Mouse (Mus musculus) heart, embryonic 15.5 days (tissue): ENCODE measurements at regions not wholly inside any gene's neighbourhood (a gene's known extent, or its start where the extent isn't known, plus 50 kb on each side); places are given as distances from the start of the nearest gene placed in this dataset.
A peak's percentile ranks its signal among the peaks of the same experiment; 100 is the strongest.

Experiments used
- ATAC-seq: fragments of 200-750 bp; cut with Nextera tagmentation; replicated peaks from 2 replicates; pipeline ENCODE4 v1.8.0; 2017; ENCODE audit warnings: low read depth, moderate TSS enrichment; ENCODE audit not compliant: insufficient number of reproducible peaks, insufficient read depth, low FRiP score
- H3K27ac ChIP-seq: fragments of 300-500 bp; sonication (generic); 2 replicates; pipeline ENCODE4 v1.5.1; 2015; ENCODE audit warnings: mild to moderate bottlenecking, inconsistent platforms
- H3K27me3 ChIP-seq: fragments of 300-500 bp; sonication (generic); 2 replicates; pipeline ENCODE4 v1.6.1; 2015; ENCODE audit warnings: inconsistent platforms
- H3K36me3 ChIP-seq: fragments of 300-500 bp; sonication (generic); 2 replicates; pipeline ENCODE4 v1.6.1; 2015; ENCODE audit warnings: mild to moderate bottlenecking, inconsistent platforms
- H3K4me1 ChIP-seq: fragments of 300-500 bp; sonication (generic); replicated peaks from 2 replicates; pipeline ENCODE4 v1.6.1; 2015; ENCODE audit warnings: inconsistent platforms
- H3K4me2 ChIP-seq: fragments of 300-500 bp; sonication (generic); 2 replicates; pipeline ENCODE4 v1.6.1; 2015; ENCODE audit warnings: inconsistent platforms, mild to moderate bottlenecking, moderate library complexity
- H3K4me3 ChIP-seq: fragments of 300-500 bp; sonication (generic); 2 replicates; pipeline ENCODE4 v1.5.1; 2015; ENCODE audit warnings: mild to moderate bottlenecking, inconsistent platforms
- H3K9ac ChIP-seq: fragments of 300-500 bp; sonication (generic); 2 replicates; pipeline ENCODE4 v1.6.1; 2015; ENCODE audit warnings: mild to moderate bottlenecking, inconsistent platforms
- H3K9me3 ChIP-seq: fragments of 300-500 bp; sonication (generic); replicated peaks from 2 replicates; pipeline ENCODE4 v1.6.1; 2016; ENCODE audit warnings: inconsistent platforms
- WGBS: fragments of 180-500 bp; shearing (Covaris S2); methylation state at CpG from one replicate; pipeline ENCODE4 v1.1.7; 2015; ENCODE audit warnings: mixed read lengths; 5-methylcytosine and 5-hydroxymethylcytosine counted together

DNA sequence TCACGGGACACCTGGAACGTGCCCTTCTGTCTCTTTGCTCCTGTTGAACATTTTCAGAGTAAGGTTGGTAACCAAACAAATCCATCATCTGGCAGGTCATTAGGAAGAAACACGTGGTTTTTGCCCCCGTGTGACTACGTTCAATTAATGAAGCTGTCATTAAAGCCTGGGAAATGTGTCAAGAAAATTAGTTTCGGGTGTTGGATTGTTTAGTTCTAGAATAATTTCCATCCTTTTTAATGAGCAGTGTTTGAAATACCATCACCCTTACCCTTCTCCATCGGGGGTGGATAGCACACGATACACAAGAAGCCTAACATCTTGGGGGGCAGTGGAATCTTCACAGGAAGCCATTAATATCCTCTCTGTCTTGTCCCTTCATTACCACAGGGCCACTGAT lies 107.7 kb downstream of the Far1 start:
- Histone ChIP-seq H3K36me3 (no peaks in the 10 kb centered on the region), H3K27ac (no peak overlapping the region), H3K4me1 (peaks cover 5% of the 10 kb centered on the region; the same call in 1 of the 2 replicates), H3K9ac (no peak overlapping the region), H3K4me3 (no peak overlapping the region), H3K4me2 (no peak overlapping the region), H3K27me3 (no peaks in the 10 kb centered on the region), H3K9me3 (no peaks in the 10 kb centered on the region)
- 85% methylated on average over 8 of the region's 8 CpGs for WGBS
- no peak for ATAC-seq

DNA sequence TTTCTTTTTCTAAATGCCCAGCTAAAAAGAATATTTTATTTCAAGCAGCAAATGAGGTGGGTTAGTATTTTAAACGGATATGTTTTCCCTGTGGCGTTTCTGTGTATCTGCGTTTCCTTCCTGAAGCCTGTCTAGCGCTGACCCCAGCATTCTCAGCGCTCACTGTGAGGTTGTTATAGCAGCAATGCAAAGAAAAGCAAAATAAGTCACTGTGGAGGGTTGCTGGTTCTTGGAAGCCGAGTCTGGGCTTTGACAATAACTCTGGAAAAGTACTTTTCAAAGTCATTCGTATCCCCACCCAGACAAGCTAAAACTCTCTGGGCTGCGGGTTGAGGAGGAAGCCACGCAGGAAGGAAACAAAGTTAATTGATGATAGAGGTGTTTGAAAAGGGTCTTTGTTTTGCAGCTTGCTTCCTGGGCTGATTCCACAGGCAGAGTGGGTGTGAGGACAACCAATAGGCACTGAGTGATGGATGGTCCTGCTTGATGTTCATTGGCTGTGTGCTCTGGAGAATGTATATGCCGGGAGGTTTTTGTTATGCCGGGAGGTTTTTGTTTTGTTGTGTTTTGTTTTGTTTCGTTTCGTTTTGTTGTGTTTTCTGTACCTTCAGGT lies 108.4 kb downstream of the Far1 start:
- ATAC-seq = no peak
- H3K4me3 ChIP-seq = no peak overlapping the region
- H3K27me3 ChIP-seq = no peaks in the 10 kb centered on the region
- H3K4me2 ChIP-seq = peak overlapping the region; percentile 24; the same call in 1 of the 2 replicates
- H3K4me1 ChIP-seq = peaks cover 8% of the 10 kb centered on the region
- no peaks in the 10 kb centered on the region for H3K36me3 ChIP-seq
- no peak overlapping the region for H3K27ac ChIP-seq
- no peaks in the 10 kb centered on the region for H3K9me3 ChIP-seq
- WGBS = 64% methylated on average over 13 of the region's 13 CpGs
- no peak overlapping the region for H3K9ac ChIP-seq

DNA sequence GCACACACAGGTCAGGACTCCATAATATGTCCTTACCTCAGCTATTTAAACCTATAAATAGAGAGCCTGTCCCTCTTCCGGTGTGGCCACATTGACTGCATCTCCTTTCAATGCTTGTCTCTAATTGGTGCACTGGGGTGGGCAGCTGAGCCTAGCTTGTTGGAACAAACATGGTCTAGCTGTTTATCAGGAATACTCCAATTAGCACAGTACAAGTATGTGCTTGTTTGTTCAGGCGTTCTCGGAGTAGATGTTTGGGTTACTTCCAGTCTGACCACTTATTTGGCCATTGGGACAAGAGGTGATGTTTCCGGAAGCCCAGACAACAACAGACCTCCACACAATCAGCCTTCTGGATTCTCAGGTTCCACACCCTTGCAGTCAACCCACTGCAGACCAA lies 109.7 kb downstream of the Far1 start:
- Histone ChIP-seq H3K4me2 (no peak overlapping the region), H3K36me3 (no peaks in the 10 kb centered on the region), H3K4me1 (peaks cover 11% of the 10 kb centered on the region), H3K27me3 (no peaks in the 10 kb centered on the region), H3K4me3 (no peak overlapping the region), H3K27ac (no peak overlapping the region), H3K9me3 (no peaks in the 10 kb centered on the region), H3K9ac (no peak overlapping the region)
- no peak for ATAC-seq
- WGBS = 54% methylated on average over 4 of the region's 4 CpGs

DNA sequence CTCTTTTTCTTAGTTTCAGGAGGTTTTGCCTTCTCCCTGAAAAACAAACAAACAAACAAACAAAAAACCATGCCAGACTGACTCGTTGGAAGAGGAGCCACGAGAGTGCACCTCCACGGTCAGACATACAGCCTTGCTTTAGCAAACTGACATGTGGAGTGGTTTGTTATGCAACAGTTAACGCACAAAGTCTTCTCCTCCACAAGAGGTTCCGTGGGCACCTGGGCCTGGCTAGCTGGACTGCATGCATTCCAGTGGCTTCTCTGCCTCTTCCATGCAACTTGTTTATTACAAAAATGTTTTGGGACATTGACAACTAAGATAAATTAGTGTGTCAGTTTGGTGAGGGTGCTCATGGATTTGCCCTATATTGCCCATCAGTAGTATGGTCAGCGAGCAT lies 110.3 kb downstream of the Far1 start:
- 81% methylated on average over 6 of the region's 6 CpGs for WGBS
- no peak for ATAC-seq
- no peak overlapping the region for H3K9ac ChIP-seq
- H3K4me3 ChIP-seq = no peak overlapping the region
- H3K36me3 ChIP-seq = no peaks in the 10 kb centered on the region
- no peaks in the 10 kb centered on the region for H3K27me3 ChIP-seq
- H3K9me3 ChIP-seq = no peaks in the 10 kb centered on the region
- H3K27ac ChIP-seq = no peak overlapping the region
- no peak overlapping the region for H3K4me2 ChIP-seq
- H3K4me1 ChIP-seq = peaks cover 11% of the 10 kb centered on the region

DNA sequence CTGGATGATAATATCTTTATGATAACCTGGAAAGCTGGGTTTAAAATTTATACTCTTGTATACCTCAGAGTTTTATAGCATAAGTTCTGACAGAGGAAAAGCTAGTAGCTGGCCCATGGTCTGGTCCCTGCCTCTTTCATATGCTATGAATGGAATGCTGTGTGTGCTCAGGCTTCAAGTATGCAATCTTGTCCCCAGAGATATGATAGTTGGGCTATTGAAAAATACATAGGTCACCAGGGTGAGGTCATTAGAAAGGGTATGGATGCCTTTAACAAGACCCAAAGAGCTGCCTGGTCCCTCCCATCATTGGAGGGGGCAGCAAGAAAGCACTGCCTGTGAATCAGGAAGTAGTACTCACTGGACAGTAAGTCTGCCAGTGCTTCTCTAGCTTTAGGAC lies 113.1 kb downstream of the Far1 start:
- Histone ChIP-seq H3K36me3 (no peaks in the 10 kb centered on the region), H3K4me1 (peaks cover 11% of the 10 kb centered on the region), H3K4me3 (no peak overlapping the region), H3K27me3 (no peaks in the 10 kb centered on the region), H3K9me3 (no peaks in the 10 kb centered on the region), H3K4me2 (no peak overlapping the region), H3K9ac (no peak overlapping the region), H3K27ac (peak overlapping the region; percentile 62)
- peak; percentile 76 for ATAC-seq

DNA sequence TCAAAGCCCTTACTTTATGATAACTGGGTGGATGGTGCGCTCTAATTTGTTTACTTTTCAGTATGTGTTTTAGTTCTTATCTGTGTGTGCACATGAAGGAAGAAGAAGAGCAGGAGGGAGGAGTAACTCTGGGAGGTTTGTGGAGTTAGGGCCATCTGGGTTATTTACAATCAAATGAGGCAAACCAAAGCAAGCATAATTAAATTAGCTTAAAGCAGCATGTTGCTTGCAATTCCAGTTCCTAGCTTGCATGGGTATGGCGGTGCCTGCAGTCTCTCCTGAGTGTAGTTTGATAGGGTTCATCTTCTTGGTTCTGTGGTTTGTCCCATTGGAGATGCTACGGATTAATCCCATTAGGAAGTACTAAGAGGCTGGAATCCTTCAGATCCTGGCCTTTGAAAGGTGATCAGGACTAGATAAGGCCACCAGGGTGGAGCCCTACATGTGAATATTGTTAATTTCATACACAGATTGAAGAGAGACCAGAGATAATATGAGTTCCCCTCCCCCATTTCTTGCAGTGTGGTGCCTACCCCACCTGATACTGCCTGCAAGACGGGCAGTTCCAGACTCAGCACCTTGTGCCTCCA lies 123.5 kb downstream of the Far1 start:
- no peak overlapping the region for H3K9ac ChIP-seq
- H3K9me3 ChIP-seq = no peaks in the 10 kb centered on the region
- no peak for ATAC-seq
- no peaks in the 10 kb centered on the region for H3K4me1 ChIP-seq
- H3K4me2 ChIP-seq = no peak overlapping the region
- no peak overlapping the region for H3K4me3 ChIP-seq
- H3K36me3 ChIP-seq = no peaks in the 10 kb centered on the region
- 73% methylated on average over 4 of the region's 4 CpGs for WGBS
- no peaks in the 10 kb centered on the region for H3K27me3 ChIP-seq
- H3K27ac ChIP-seq = no peak overlapping the region

DNA sequence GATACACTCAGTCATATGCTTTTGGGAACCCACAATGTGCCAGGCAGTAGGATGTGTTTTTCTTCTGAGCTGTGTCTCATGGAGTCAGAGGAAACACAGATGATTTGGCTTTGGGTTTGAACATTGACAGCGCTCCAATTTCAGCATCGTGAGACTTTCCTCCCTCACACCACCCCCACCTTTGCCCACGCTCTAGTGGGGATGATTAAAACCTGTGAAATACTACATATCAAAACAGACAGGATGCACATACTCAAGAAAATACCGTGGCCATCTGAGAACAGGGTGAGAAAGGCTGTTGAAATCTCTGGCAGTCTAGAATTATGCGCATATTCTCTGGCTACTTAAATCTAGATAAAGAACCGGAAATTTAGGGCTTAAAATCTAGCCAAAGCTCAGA lies 124.5 kb downstream of the Far1 start:
- no peaks in the 10 kb centered on the region for H3K9me3 ChIP-seq
- H3K4me1 ChIP-seq = no peaks in the 10 kb centered on the region
- H3K27me3 ChIP-seq = no peaks in the 10 kb centered on the region
- no peak overlapping the region for H3K4me2 ChIP-seq
- 73% methylated on average over 6 of the region's 6 CpGs for WGBS
- H3K36me3 ChIP-seq = no peaks in the 10 kb centered on the region
- H3K4me3 ChIP-seq = no peak overlapping the region
- H3K9ac ChIP-seq = no peak overlapping the region
- no peak for ATAC-seq
- H3K27ac ChIP-seq = no peak overlapping the region

DNA sequence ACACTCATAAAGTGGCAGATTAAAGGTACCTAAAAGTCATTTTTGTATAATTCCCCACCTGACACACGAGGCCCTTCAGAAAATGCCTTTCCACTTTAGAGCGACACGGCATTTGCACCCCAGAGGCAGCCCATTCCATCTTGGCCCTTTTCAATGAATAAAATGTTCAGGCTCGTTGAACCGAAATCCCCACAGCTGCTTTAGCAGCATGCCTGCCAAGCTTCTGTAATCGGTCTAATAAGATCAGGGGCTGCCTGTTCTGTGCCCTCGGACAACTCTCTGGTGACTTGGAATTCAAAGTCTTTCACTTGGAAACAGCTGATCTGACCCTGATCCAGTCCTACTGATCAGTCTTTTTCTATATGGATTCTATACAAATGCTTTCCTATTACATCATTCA lies 123.3 kb upstream of the Spon1 start:
- Histone ChIP-seq H3K27ac (no peak overlapping the region), H3K9me3 (no peaks in the 10 kb centered on the region), H3K27me3 (no peaks in the 10 kb centered on the region), H3K4me1 (no peaks in the 10 kb centered on the region), H3K36me3 (no peaks in the 10 kb centered on the region), H3K4me2 (no peak overlapping the region), H3K9ac (no peak overlapping the region), H3K4me3 (no peak overlapping the region)
- ATAC-seq = no peak
- WGBS = 88% methylated on average over 7 of the region's 7 CpGs

DNA sequence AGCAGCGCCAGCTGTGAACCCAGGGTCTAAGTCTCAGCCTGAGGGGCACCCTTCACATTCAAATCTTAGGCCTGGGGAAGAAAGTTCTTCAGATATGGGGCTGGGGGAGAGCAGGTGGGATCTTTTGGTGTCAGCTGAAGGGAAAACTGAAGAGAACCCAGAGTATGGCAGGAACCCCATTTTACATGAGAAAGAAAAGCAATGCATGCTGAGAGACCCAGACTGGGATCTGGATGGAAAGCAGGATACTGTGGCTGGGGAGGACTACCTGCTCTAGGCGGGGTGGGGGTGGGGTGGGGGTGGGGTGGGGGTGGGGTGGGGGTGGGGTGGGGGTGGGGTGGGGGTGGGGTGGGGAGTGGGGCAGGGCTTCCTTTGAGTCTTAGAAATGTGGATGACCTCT lies 115.2 kb upstream of the Spon1 start:
- Histone ChIP-seq H3K27me3 (no peaks in the 10 kb centered on the region), H3K9ac (no peak overlapping the region), H3K4me3 (no peak overlapping the region), H3K4me2 (no peak overlapping the region), H3K9me3 (no peaks in the 10 kb centered on the region), H3K36me3 (no peaks in the 10 kb centered on the region), H3K4me1 (peaks cover 12% of the 10 kb centered on the region), H3K27ac (no peak overlapping the region)
- ATAC-seq = no peak
- 46% methylated on average over 2 of the region's 2 CpGs for WGBS

DNA sequence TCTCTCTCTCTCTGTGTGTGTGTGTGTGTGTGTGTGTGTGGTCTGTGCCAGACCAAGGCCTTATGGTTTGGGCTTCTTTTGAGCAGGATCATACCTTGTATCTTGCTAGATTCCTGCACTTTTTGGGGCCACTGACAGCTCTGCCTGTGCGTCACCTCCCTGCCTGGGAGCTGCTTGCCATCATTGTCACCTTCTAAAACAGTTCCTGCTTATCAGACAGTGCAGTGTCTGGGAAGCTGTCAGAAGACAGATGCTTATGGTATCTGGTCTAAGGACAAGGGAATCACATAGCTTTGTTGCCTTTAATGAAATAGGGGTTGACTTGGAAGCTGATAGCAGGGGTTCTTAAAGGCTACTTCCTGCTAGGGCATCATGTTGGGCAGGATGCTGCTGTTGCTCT lies 114.1 kb upstream of the Spon1 start:
- Histone ChIP-seq H3K4me3 (no peak overlapping the region), H3K27ac (peak overlapping the region; percentile 62), H3K27me3 (no peaks in the 10 kb centered on the region), H3K9ac (no peak overlapping the region), H3K36me3 (no peaks in the 10 kb centered on the region), H3K4me2 (no peak overlapping the region), H3K9me3 (no peaks in the 10 kb centered on the region), H3K4me1 (peaks cover 12% of the 10 kb centered on the region)
- 22% methylated on average over 1 of the region's 1 CpGs for WGBS
- peak; percentile 62; the same call in 1 of the 2 replicates for ATAC-seq

DNA sequence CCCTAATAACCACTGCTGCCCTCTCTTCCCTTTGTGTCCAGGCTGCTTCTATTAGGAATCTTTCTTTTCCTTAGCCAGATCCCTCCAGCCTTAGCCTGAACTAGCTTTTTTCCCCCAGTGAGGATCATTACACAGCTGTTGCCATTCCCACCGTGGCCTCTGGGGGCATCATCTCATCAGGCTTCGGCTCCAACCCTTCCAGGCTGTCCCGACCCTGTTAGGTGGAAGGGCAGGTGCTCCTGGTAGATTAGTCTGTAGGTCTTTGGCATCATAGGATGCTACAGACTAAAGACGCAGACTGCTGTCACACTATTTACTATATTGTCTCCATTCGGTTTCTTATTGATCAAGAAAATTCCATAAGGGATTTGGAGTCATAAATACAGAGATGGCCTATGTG lies 112.7 kb upstream of the Spon1 start:
- Histone ChIP-seq H3K27ac (no peak overlapping the region), H3K27me3 (no peaks in the 10 kb centered on the region)
- ATAC-seq = no peak

DNA sequence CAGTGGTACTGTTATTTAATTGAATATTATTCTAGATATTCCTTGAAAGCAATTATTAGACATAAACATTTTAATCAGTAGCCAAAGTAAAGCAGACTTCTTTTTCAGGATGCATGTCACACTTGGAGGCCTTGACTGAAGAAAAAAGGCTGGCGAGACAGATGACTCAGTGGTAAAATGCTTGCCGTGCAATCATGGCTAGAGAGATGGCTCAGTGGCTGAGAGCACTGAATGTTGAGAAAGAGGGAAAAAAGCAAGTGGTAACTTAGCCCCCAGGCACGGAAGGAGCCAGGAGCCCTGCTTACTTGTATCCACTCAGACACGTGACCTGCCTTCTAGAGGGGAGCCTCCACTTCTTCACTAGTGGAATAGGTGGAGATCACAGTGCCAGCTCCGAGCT lies 110.5 kb upstream of the Spon1 start:
- Histone ChIP-seq H3K4me1 (peaks cover 12% of the 10 kb centered on the region), H3K36me3 (no peaks in the 10 kb centered on the region), H3K9ac (no peak overlapping the region), H3K9me3 (no peaks in the 10 kb centered on the region), H3K4me2 (no peak overlapping the region), H3K4me3 (no peak overlapping the region), H3K27ac (no peak overlapping the region), H3K27me3 (no peaks in the 10 kb centered on the region)
- no peak for ATAC-seq
- WGBS = 82% methylated on average over 5 of the region's 5 CpGs

More for the DNA sequence above, 112.7 kb upstream of the Spon1 start:
- Histone ChIP-seq H3K9ac (no peak overlapping the region), H3K4me2 (no peak overlapping the region), H3K4me1 (peaks cover 12% of the 10 kb centered on the region), H3K36me3 (no peaks in the 10 kb centered on the region), H3K9me3 (no peaks in the 10 kb centered on the region), H3K4me3 (no peak overlapping the region)
- WGBS = 35% methylated on average over 5 of the region's 5 CpGs
